Mouse (Mus musculus) cerebellum, adult 8-10 months (tissue): ENCODE measurements at regions not wholly inside any gene's neighbourhood (a gene's known extent, or its start where the extent isn't known, plus 50 kb on each side); places are given as distances from the start of the nearest gene placed in this dataset.
A peak's percentile ranks its signal among the peaks of the same experiment; 100 is the strongest.

Source experiments
- DNase-seq: peaks from one replicate; pipeline ENCODE4 v3.0.0; 2022

DNA sequence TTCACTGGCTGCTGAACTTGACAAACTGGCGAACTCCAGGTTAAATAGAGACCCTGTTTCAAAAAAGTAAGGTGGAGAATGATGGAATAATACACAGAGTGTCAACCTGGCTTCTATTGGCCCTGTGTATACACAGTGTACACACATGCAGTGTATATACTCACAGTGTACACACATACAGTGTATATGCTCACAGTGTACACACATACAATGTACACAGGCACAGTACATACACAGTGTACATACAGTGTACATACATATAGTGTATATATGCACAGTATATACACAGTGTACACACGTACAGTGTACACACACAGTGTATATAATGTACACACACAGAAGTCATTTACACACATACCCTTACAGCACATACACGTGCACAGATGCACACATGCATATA, 52.4 kb upstream of the Aldh1b1 start:
- DNase-seq, result no peak

DNA sequence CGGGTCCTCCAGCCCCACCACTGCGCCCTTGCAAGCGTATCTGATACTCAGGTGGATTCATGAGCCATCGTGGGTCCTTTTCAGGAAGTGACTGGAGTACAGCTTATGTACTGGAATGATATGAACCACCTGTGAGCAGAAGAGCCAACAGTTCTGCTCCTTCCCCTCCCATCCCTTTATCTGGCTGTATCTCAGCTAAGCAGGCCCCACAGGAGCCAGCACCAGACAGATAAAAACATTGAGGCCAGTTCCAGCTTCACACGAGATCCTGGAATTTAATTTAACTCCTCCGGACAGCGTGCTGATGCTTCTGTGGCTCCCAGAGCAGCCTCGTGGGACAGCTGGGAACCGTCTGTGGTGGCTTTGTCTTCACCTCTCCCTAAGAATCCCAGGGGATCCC, 53.1 kb upstream of the Aldh1b1 start:
- DNase-seq, result no peak

DNA sequence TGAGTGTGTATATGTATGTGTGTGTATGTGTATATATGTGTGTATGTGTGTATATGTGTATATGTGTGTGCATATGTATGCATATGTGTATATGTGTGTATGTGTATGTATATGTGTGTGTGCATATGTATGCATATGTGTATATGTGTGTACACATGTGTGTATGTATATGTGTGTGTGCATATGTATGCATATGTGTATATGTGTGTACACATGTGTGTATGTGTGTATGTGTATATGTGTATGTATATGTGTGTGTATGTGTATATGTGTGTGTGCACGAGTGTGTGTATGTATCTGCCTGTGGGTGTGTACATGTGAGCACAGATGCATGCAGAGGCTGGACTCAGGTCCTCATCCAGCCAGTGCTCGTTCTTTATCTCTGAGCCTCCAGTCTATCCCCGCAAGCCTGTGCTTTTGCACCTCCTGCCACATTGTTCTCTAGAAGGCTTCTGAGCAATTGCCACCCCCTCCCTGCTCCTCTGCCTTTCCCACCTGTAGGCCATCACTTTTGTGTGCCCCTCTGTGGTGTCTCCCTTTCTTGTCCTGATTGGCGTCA, 53.9 kb upstream of the Aldh1b1 start:
- no peak for DNase-seq

DNA sequence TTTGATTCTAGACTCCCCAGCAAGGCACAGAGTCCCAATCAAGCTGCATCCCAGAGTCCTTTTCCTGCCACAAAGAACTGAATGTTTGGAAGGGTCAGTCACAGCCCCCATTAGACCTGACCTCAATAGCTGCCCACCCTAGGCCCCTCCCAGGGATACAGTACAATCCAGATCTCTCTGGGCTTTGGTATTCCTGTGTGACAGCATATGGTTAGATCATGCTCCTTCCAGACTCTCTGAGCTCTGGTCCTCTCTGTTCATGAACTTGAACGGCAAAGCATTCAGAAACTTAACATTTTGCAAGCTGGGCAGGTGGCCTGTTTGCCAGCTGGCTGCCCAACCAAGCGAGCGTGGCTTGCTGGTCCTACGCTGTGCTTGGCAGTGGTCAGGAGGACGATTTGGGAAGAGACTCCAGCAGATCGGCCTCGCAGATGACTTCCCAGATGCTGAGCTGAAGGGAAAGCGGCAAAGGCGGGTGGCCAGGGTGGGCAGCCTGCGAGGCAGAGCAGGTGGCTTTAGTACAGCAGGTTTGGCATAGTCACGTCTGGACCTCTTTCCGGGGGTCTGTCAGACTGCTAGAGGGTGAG, 58.0 kb upstream of the Aldh1b1 start:
- peak; percentile 41 for DNase-seq

- no peak for DNase-seq
Measured at GRCm38 (mm10) chr4:45740319-45740718, 58.5 kb upstream of the Aldh1b1 start.

- no peak for DNase-seq
Measured at GRCm38 (mm10) chr4:45739696-45740095, 59.1 kb upstream of the Aldh1b1 start.

- no peak for DNase-seq
Measured at GRCm38 (mm10) chr4:45739168-45739567, 59.7 kb upstream of the Aldh1b1 start.

DNA sequence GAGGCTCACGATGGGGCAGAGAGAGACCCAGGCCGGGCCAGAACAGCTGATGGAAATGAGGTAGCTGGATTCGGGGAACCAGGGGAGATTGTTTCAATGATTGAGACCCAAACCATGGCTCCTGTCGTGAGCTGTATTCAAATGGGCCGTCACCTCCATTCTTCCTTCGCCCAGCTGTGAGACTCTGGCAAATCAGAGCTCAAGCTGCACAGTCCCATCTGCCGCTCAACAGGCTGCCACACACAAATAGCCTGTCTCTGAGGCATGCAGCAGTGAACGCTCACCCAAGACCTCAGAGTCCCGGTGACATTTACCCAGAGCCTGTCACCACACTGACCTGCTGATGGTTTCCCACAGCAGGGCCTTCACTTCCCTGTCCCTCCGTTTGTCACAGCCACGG, 60.1 kb upstream of the Aldh1b1 start:
- no peak for DNase-seq

DNA sequence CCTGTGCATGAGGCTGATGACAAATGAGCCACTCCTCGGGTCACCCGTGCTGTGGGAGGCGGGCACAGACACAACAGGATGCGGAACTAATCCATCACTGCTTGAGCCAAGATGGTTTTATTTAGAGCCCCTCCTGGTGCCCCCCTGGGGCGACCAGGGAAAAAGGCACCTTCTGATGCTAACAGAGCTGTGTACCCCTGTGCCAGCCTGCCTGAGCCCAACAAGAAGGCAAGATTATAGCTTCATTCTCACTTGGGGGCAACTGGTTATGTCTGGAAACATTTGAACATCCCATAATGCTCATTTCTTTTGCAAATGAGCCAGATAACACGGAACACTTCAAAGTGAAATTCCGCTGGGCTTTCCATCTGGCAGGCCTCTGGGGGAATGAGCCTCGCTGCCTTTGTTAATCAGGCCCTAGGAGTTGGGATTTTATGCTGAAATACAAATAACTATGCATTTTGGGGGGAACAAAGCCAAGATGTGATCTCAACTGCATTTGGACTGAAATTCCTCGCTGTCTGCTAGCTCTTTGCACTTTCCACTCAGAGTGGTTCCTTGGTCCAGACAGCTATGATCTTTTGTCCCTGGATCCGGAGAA, 62.5 kb upstream of the Aldh1b1 start:
- no peak for DNase-seq

DNA sequence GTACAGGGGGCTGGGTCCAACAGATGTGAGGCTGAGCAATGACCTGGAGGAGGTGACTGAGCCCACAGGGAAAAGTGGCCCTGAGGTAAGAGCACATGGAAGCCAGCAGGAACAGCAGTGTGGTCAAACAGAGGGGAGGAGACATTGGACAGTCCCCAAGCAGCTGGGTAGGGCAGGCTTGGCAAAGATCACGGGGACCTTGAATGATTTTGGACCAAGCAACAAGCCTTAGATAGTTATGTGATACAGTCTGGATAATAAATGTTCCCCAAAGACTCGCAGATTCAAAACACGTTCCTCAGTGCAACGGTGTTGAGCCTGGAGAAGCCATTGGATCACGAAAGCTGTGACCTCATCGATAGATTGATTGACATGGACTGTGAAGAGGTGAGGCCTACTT, 64.8 kb upstream of the Aldh1b1 start:
- DNase-seq, result no peak

- peak; percentile 21 for DNase-seq
Measured at GRCm38 (mm10) chr4:45730862-45731831, 67.7 kb upstream of the Aldh1b1 start.

- no peak for DNase-seq
Measured at GRCm38 (mm10) chr4:45729801-45730200, 69.0 kb upstream of the Aldh1b1 start.

- no peak for DNase-seq
Measured at GRCm38 (mm10) chr4:45728825-45729224, 70.0 kb upstream of the Aldh1b1 start.

DNA sequence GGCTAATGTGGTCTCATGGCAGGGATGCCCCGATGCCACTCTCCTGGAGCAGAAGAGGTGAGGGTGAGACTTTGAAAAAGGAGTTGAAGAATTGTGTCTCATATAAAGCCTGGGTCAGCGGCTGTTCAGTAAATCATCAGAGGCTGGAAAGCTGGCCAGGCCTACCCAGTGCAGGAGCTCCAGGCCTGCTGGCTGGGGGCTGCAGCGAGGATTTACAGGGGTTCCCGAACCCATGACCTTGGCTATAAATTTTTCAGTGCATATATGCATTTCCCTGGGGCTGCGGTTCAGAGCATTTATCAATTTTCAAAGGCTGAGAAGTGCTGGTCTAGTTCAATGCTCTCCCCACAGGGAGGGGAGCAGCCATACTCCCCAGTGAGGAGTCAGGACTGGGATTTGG, 70.9 kb upstream of the Aldh1b1 start:
- no peak for DNase-seq

GRCm38 (mm10) chr4:45727474-45727873, 71.3 kb upstream of the Aldh1b1 start:
- DNase-seq, result no peak

DNA sequence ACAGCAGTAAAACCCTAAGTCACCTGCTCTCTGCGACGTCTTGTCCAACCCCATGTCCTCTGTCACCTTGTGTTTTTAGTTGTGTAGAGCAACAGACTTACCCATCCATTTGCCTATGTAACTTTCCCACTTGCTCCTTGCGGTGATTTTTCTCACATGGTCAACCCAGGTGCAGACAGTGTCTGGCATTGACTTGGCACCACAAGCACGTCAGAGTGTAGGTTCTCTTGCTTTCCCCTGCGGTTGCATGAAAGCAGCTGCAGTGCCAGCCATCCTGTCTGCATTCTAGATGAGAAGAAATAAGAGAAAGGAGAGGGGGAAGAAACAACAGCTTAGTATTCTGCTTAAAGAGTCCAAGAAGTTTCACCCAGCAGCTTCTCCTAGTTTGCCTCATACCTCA, 72.0 kb upstream of the Aldh1b1 start:
- no peak for DNase-seq

DNA sequence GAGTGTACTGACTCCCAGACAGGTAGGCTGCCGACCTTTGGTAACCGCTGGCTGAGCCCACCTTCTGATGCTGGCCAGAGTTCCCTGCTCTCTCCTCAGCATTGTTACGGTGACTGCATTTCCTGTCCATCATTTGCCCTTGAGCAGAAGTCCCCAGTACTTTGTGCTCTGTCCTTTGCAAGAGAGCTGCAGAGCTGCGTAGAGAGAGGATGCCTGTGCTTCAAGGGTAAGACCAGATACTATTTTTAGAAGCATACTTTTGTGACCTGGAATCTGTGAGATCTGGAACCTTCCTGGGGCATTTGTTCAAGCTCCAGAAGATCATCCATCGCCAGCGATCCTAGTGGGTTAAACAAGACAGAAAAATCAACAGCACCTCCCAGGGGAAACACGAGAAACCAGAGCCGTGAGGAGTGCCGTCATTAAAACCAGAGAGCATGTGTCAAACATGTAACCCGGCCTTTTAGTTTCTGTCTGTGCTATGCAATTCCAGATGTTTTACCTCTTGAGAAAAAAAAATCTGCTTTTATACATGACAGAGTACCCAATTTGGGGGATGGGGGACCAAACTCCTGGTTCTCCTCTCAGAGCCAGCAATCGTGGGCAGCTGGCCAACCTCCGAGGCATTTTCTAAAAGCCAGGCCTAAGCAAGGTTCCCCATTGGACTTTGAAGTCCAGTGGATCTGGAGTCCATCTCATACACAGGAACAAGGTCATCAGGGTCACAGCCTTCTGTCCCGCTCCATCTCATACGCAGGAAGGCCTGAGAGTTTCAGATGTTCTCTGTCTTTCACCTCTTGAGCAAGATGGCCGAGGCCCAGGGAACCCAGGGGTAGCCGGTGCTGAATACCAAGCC, 73.5 kb upstream of the Aldh1b1 start:
- no peak for DNase-seq

DNA sequence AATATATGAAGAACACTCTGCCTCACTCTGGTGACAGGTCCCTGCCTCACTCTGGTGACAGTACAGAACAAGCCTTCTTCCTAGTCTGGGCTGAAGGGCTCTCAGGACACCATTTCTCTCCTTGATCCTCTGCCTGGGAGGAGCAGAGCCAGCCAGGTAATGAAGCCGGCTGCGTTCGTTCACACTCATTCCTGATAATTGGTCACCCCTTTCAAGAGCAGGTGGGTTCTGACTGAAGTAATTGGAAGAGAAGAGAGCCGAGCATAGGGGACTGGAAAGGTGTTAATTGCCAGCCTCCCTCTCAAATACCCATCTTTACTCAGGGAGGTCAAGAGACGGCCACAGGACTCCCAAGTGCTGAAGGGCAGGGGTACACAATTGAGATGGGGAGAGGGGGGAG, 78.5 kb upstream of the Aldh1b1 start:
- no peak for DNase-seq

- DNase-seq, result no peak
Measured at GRCm38 (mm10) chr4:45719564-45719963, 79.3 kb upstream of the Aldh1b1 start.

DNA sequence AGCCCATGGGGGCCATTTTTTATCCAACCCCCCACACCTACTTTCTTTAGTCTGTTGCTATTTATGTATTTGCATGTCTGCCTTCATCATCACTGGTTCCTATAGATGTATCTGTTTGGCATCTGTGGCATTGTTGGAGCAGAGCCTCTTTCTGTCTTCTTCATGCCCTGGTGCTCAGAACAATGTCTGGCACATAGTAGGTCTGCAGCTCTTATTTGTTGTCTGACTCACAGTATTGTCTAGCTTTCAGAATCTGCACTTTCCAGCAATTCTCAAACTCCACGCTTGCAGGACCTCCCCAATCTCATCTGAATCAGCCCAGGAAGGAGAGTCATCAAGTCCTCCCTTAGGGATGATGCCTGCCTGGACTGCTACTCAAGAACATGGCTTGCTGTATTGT, 82.9 kb upstream of the Aldh1b1 start:
- no peak for DNase-seq

DNA sequence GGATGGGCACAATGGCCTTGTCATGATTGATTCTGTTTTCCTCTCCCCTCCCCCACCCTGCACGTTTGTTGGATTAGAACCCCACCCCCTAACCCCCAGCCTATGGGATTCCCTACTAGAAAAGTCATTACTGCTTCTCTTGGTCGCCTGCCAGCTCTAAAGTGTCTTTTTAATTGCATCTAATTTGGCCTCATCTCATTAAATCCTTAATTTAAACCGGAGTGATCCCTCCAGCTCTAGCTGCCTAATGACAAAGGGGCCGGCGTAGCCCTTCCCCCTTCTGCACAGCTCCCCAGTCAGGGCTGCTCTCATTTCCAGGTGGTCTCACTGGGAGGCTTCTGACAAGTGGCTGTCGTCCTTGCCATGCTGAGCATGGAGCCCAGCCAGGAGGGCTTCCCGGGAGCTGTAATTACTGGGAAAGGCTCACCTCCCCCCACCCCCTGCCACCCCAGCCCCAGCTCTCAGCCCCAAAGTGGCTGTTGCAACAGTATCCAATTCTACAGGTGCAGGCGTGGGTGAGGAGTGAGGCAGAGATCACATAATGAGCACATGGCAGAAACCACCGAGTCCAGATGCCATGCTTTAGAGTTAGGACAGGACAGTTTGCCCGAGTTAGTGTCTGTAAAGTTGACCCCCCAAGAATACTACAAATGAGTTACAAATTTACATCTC, 84.8 kb upstream of the Aldh1b1 start:
- DNase-seq, result no peak

DNA sequence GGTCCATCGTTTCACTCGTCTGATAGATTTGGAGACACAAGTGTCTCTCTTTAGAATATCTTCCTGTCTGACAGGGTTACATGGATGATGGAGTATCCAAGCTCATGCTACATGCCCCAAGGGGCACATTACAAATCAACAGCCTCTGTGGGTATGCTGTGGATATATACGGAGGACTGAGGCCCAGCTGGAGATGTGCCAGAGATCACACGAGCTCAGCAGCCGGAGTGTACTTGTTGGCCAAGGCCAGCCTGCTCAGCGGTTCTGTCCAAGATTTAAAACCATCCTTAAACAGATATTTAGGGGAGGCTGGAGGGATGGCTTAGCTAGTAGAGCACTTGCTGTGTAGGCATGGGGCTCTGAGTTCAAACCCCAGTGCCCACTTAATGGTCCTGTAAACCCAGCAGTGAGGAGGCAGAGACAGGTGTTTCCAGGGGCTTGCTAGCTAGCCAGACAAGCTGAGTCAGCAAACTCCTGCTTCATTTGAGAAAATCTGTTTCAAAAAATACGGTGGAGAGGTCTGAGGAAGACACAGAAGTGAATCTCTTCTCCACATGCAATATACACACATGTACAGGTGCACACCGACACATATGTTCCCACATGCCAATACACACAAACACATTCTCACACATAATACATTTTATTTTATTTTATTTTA, 85.6 kb upstream of the Aldh1b1 start:
- DNase-seq, result no peak
